Mouse (Mus musculus): ENCODE data around the gene Enpp1. TPM values are rescaled to one million over a fixed set of nuclear protein-coding genes. Genes with fewer than 3 reads are reported as not detected.

Gene Enpp1
- polyA plus RNA-seq, 1 experiment from 2014 or later, result 4.5 TPM

- Histone ChIP-seq H3K27ac (replicated peaks) (no peak overlapping the region), H3K4me3 (ENCODE audit: low read depth, low read length) (no peak overlapping the region), H3K9ac (ENCODE audit: low read length) (no peak overlapping the region), H3K36me3 (ENCODE audit: control insufficient read depth, insufficient read depth, low read length) (no peaks in the 10 kb centered on the region), H3K4me2 (replicated peaks; ENCODE audit: low read depth) (no peak overlapping the region), H3K9me3 (ENCODE audit: control insufficient read depth, low read length) (no peaks in the 10 kb centered on the region), H3K4me1 (replicated peaks; ENCODE audit: control insufficient read depth, insufficient read depth) (no peaks in the 10 kb centered on the region), H3K27me3 (ENCODE audit: control insufficient read depth, insufficient read depth, low read length) (no peaks in the 10 kb centered on the region)
- TF ChIP-seq CTCF (IDR thresholded peaks at IDR 0.05; ENCODE audit: low read depth), result no peak
- TF ChIP-seq EP300 (optimal IDR thresholded peaks at IDR 0.05), result no peak
- WGBS, result 84% methylated on average over 5 of the region's 5 CpGs
- ATAC-seq (ENCODE audit: low FRiP score, low TSS enrichment) (no peak), DNase-seq (ENCODE audit: low spot score) (no peak)
Measured at GRCm38 (mm10) chr10:24716232-24716631, 4.3 kb upstream of the Enpp1 start.

GRCm38 (mm10) chr10:24712901-24713300 lies 942 bp upstream of the Enpp1 start:
- WGBS, result 74% methylated on average over 5 of the region's 5 CpGs
- no peak overlapping the region for H3K4me2 ChIP-seq (replicated peaks; ENCODE audit: low read depth)
- no peak overlapping the region for H3K9ac ChIP-seq (ENCODE audit: low read length)
- no peaks in the 10 kb centered on the region for H3K9me3 ChIP-seq (ENCODE audit: control insufficient read depth, low read length)
- H3K36me3 ChIP-seq (ENCODE audit: control insufficient read depth, insufficient read depth, low read length), result no peaks in the 10 kb centered on the region
- H3K4me1 ChIP-seq (replicated peaks; ENCODE audit: control insufficient read depth, insufficient read depth), result no peaks in the 10 kb centered on the region
- no peaks in the 10 kb centered on the region for H3K27me3 ChIP-seq (ENCODE audit: control insufficient read depth, insufficient read depth, low read length)
- no peak overlapping the region for H3K4me3 ChIP-seq (ENCODE audit: low read depth, low read length)
- H3K27ac ChIP-seq (replicated peaks), result no peak overlapping the region
- ATAC-seq (ENCODE audit: low FRiP score, low TSS enrichment) (no peak), DNase-seq (ENCODE audit: low spot score) (no peak)
- TF ChIP-seq CTCF (IDR thresholded peaks at IDR 0.05; ENCODE audit: low read depth) (no peak), EP300 (optimal IDR thresholded peaks at IDR 0.05) (no peak)

DNA sequence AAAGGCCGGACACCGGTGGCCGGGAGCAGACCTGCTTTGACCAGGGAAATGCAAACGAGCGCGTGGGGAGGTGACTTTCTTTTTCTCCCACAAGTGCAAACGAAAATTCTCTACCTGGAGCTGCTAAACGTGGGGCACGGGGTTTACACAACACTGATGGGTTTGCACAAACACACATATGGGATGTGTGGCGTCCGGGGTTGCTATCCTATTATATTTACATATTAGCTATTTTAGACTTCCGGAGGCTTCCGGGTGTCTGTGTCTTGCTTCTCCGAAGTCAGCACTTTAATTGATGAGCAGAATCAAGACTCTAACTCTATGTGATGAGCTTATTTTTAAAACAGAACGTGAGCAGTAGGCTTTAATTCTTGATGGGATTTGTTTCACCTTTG lies 405 bp upstream of the Enpp1 start:
- no peaks in the 10 kb centered on the region for H3K27me3 ChIP-seq (ENCODE audit: control insufficient read depth, insufficient read depth, low read length)
- no peaks in the 10 kb centered on the region for H3K4me1 ChIP-seq (replicated peaks; ENCODE audit: control insufficient read depth, insufficient read depth)
- DNase-seq (ENCODE audit: low spot score) (no peak), ATAC-seq (ENCODE audit: low FRiP score, low TSS enrichment) (peak; percentile 10; the same call in 1 of the 2 replicates)
- no peaks in the 10 kb centered on the region for H3K36me3 ChIP-seq (ENCODE audit: control insufficient read depth, insufficient read depth, low read length)
- no peaks in the 10 kb centered on the region for H3K9me3 ChIP-seq (ENCODE audit: control insufficient read depth, low read length)
- H3K4me2 ChIP-seq (replicated peaks; ENCODE audit: low read depth), result peak overlapping the region; percentile 100
- TF ChIP-seq CTCF (IDR thresholded peaks at IDR 0.05; ENCODE audit: low read depth) (no peak), EP300 (optimal IDR thresholded peaks at IDR 0.05) (no peak)
- H3K9ac ChIP-seq (ENCODE audit: low read length), result peak overlapping the region; percentile 69
- 12% methylated on average over 15 of the region's 15 CpGs for WGBS
- peak overlapping the region; percentile 66 for H3K4me3 ChIP-seq (ENCODE audit: low read depth, low read length)
- no peak overlapping the region for H3K27ac ChIP-seq (replicated peaks)

GRCm38 (mm10) chr10:24711071-24711470 lies 888 bp downstream of the Enpp1 start:
- Histone ChIP-seq H3K4me1 (replicated peaks; ENCODE audit: control insufficient read depth, insufficient read depth) (no peaks in the 10 kb centered on the region), H3K4me3 (ENCODE audit: low read depth, low read length) (peak overlapping the region; percentile 66), H3K9ac (ENCODE audit: low read length) (peak overlapping the region; percentile 69), H3K4me2 (replicated peaks; ENCODE audit: low read depth) (peak overlapping the region; percentile 100), H3K27ac (replicated peaks) (no peak overlapping the region), H3K9me3 (ENCODE audit: control insufficient read depth, low read length) (no peaks in the 10 kb centered on the region), H3K36me3 (ENCODE audit: control insufficient read depth, insufficient read depth, low read length) (no peaks in the 10 kb centered on the region), H3K27me3 (ENCODE audit: control insufficient read depth, insufficient read depth, low read length) (no peaks in the 10 kb centered on the region)
- DNase-seq (ENCODE audit: low spot score), result peak; percentile 15
- no peak for ATAC-seq (ENCODE audit: low FRiP score, low TSS enrichment)
- WGBS, result 25% methylated on average over 10 of the region's 10 CpGs
- TF ChIP-seq EP300 (optimal IDR thresholded peaks at IDR 0.05) (no peak), CTCF (IDR thresholded peaks at IDR 0.05; ENCODE audit: low read depth) (no peak)

- no peak for TF ChIP-seq CTCF (IDR thresholded peaks at IDR 0.05; ENCODE audit: low read depth)
- TF ChIP-seq EP300 (optimal IDR thresholded peaks at IDR 0.05), result no peak
- Histone ChIP-seq H3K4me3 (ENCODE audit: low read depth, low read length) (no peak overlapping the region), H3K9ac (ENCODE audit: low read length) (no peak overlapping the region), H3K9me3 (ENCODE audit: control insufficient read depth, low read length) (no peaks in the 10 kb centered on the region), H3K27ac (replicated peaks) (no peak overlapping the region), H3K4me2 (replicated peaks; ENCODE audit: low read depth) (no peak overlapping the region), H3K27me3 (ENCODE audit: control insufficient read depth, insufficient read depth, low read length) (no peaks in the 10 kb centered on the region), H3K36me3 (ENCODE audit: control insufficient read depth, insufficient read depth, low read length) (no peaks in the 10 kb centered on the region), H3K4me1 (replicated peaks; ENCODE audit: control insufficient read depth, insufficient read depth) (no peaks in the 10 kb centered on the region)
- 94% methylated on average over 6 of the region's 6 CpGs for WGBS
- ATAC-seq (ENCODE audit: low FRiP score, low TSS enrichment) (no peak), DNase-seq (ENCODE audit: low spot score) (no peak)
Measured at GRCm38 (mm10) chr10:24710361-24710760, 1.6 kb downstream of the Enpp1 start.

DNA sequence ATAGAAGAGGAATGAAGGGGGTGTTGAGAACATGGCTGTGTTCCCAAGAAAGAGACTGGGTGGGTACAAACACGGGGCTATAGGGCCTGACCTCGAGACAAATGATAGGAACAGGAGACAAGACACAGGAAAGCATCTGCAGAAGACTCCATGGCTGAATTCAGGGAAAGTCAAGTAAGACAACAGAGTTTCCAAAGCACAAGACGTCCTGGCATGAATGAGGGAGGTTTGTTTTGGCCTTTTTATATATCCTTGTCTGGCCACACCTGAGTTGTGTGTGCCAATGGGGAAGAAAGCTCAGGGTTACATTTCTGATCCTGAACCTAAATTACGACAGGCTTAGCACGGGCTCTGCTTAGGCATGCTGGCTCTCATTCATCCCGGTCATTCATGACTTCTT lies 4.2 kb downstream of the Enpp1 start:
- Histone ChIP-seq H3K27me3 (ENCODE audit: control insufficient read depth, insufficient read depth, low read length) (no peaks in the 10 kb centered on the region), H3K36me3 (ENCODE audit: control insufficient read depth, insufficient read depth, low read length) (no peaks in the 10 kb centered on the region), H3K4me2 (replicated peaks; ENCODE audit: low read depth) (no peak overlapping the region), H3K4me3 (ENCODE audit: low read depth, low read length) (no peak overlapping the region), H3K9ac (ENCODE audit: low read length) (no peak overlapping the region), H3K27ac (replicated peaks) (no peak overlapping the region), H3K9me3 (ENCODE audit: control insufficient read depth, low read length) (no peaks in the 10 kb centered on the region), H3K4me1 (replicated peaks; ENCODE audit: control insufficient read depth, insufficient read depth) (no peaks in the 10 kb centered on the region)
- WGBS, result 72% methylated on average over 6 of the region's 6 CpGs
- DNase-seq (ENCODE audit: low spot score) (no peak), ATAC-seq (ENCODE audit: low FRiP score, low TSS enrichment) (no peak)
- no peak for TF ChIP-seq CTCF (IDR thresholded peaks at IDR 0.05; ENCODE audit: low read depth)
- no peak for TF ChIP-seq EP300 (optimal IDR thresholded peaks at IDR 0.05)

Measured in stomach, postnatal 0 days (tissue).